Mouse (Mus musculus) adrenal gland, postnatal 10 days (tissue): ENCODE measurements at regions not wholly inside any gene's neighbourhood (a gene's known extent, or its start where the extent isn't known, plus 50 kb on each side); places are given as distances from the start of the nearest gene placed in this dataset.
A peak's percentile ranks its signal among the peaks of the same experiment; 100 is the strongest.

Source experiments
- DNase-seq: peaks from one replicate; pipeline ENCODE4 v3.0.0; 2021; ENCODE audit warnings: mixed read lengths

DNA sequence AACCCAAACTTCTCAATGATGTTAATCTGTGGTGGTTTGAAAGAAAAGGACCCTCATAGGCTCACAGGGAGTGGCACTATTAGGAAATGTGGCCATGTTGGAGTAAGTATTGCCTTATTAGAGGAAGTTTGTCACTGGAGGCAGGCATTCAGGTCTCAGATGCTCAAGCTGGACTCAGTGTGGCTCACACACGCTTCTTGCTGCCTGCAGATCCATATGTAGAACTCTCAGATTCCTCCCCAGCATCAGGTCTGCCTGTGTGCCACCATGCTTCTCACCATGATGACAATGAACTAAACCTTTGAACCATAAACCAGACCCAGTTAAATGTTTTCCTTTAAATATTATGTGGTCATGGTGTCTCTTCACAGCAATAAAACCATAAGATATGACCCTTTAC lies 104.7 kb upstream of the Tbl1xr1 start:
- DNase-seq, result no peak

DNA sequence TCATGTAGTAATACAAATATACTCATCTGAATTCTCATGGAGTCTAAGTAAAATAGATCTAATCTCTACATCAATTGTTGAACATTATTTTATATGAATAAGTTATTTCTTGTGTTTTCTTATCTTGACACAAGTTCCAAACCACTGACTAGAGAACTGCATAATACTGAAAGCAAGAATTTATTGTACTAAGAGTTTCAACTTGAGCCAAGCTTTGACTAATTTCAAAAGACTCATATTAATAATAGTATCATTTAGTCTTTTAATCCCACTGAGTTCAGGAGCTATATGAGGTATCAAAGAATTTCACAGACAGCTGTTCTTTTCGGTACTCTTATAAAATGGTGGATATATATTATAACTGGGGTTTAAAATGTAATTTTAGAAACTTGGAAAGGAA lies 103.3 kb upstream of the Tbl1xr1 start:
- DNase-seq, result no peak

DNA sequence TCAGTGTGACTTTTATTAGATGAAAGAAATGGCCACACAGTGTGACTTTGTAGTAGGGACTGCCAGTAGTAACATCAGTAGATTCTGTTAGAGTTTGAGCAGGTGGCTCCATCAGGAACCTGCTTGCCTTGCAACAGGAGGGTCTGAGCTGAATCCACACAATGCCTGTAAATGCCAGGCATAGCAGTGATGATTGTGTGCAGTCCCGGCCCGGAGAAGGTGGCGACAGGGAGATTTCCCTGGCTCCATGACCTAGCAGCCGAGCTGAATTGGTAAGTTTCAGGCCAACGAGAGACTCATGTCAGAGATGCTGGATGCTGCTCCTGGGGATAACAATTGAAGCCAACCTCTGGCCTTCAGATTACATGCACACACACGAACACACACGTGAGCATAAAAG lies 102.8 kb upstream of the Tbl1xr1 start:
- no peak for DNase-seq

DNA sequence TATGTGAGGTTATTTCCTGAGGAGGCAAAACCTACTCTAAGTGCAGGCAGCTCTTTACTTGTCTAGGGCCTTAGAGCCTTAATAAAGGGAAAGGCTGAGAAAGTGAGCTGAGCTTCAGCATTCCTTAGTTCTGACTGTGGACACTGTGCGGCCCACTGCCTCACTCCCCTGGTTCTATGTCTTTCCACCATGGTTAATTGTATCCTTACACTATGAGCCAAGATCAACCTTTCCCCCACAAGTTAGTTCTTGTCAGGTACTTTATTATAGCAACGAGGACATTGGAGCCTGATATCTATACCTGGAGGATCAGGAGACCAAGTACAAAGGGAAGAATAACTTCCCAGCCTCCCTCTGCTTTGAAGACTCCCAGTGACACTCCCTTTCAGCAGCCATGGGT lies 101.7 kb upstream of the Tbl1xr1 start:
- DNase-seq, result no peak

DNA sequence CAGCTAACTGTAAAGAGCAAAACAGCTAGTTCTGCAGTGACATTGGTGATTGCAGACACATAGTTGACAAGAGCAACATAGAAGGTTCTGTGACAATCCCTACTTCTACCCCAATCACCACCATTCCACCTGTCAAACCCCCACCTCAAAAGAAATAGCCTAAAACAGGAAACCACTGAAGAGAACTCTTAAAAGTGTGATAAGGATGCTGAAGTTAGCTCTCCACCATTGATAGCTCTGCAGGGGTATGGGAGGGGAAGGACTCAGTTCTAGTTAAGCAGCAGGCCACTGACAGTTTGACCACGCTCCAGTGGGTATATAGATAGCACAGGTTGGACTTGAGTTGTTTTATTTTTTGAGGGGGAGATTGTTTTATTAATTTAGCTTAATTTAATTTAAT lies 98.7 kb upstream of the Tbl1xr1 start:
- no peak for DNase-seq

DNA sequence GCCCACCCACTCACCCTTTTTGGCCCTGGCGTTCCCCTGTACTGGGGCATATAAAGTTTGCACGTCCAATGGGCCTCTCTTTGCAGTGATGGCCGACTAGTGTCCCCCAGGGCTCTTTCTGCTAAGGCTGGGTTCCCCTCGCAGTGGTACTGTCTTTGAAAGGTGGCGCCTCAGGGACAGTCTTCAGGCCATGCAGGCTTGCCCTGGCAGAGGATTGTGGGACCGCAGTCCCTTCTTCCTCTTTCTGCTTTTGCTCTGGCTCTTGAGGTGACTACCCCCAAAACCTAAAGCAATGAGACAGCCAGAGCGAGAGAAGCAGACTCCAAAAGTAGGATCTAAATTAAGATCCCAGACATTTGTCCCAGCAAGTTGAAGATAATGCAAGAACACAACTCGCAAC lies 93.5 kb upstream of the Tbl1xr1 start:
- no peak for DNase-seq

DNA sequence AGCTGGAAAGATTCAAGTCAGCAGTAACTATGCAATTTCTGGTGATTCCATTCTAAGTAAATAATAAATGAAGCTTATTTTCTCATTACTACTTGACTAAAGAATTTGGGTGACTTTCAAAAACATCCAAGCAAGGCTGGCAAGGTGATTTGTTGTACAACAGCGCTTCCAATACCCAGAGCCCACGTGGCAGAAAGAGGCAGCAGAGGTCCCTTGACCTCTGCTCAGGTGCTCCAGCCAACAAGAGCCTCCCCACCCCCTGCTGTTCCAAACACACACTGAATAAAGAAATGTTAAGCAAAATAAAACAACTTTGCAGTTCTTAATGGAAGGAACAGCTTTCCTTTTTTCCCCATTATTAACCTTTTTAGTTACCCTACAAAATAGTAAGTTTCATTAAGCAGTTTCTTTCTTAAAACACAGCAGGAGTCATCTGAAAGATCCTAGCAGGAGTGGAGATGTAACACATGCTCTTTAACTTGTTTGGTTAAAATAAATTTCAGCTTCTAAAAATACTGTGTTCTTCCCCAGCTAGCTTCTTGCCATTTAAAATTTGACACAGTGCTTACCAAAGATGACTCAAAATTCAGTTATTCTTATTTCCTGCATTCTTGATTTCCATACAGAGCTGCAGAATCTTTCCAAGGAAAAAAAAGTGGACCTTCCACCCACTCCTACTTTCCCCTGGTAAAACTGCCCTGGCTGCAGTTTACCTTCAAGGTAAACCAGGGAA lies 92.3 kb upstream of the Tbl1xr1 start:
- DNase-seq, result no peak

DNA sequence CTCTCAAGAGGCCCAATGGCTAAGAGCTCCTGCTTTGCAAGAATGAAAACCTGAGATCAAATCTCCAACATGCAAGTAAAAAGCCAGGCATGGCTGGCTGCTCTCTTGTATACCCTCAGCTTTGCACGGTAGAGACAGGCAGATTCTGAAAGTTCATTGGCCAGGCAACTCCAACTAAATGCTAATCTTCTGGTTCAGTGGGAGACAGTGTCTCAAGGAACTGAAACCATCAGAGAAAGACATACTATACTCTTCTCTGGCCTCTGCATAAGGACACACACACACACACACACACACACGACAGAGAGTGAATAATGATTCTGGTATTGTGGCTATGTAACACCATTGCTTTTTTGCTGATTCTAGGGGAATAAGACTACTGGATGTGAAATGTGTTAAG lies 91.6 kb upstream of the Tbl1xr1 start:
- no peak for DNase-seq

DNA sequence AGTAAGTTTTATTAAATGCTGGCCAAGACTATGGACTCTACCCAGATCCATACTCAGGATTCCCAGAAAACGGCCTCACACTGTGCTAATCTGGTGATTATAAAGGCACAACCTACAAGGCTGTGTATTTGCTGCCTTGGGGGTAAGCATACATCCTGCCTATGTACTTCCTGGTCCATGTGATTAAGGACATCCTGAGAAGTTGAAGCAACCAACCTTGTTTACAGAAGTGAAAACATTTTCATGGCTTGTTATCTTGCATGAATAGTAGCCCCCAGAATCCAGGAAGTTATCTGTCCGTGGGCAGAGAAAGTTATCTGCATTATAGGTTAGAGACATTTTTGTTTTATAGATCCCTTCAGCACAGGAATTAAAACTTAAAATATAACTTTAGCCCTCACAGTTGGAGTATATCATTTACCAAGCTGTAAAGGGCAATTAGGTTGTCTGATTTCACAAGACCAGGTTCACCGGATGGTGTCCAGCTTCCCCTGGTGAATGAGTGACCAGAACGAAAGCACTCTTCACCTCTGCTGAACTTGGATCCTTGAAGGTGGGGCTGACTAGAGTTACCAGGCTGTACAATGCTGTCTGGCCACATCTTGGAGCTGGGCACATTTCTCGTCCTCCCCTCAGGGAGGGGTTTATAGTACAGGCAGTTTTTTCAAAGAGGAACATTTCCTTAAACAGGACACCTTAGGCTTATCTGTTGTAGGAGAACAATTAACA lies 90.1 kb upstream of the Tbl1xr1 start:
- peak; percentile 33 for DNase-seq

DNA sequence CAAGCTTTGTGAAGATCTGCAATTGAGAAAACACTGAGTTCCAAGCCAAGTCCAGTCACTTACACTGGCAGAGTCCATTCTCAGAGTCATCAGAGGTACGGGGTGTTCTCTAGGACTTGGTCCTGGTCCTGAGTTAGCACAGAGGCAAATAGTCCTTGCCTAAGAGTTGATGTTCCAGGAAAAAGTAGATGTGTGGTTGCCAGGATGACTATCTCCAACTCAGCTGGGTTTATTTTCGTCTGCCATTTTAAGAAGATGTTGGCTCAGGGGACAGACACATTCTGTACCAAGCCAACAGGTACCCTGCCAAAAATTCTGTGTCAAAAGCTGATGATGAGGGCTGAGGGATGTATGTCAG lies 89.6 kb upstream of the Tbl1xr1 start:
- DNase-seq, result no peak

DNA sequence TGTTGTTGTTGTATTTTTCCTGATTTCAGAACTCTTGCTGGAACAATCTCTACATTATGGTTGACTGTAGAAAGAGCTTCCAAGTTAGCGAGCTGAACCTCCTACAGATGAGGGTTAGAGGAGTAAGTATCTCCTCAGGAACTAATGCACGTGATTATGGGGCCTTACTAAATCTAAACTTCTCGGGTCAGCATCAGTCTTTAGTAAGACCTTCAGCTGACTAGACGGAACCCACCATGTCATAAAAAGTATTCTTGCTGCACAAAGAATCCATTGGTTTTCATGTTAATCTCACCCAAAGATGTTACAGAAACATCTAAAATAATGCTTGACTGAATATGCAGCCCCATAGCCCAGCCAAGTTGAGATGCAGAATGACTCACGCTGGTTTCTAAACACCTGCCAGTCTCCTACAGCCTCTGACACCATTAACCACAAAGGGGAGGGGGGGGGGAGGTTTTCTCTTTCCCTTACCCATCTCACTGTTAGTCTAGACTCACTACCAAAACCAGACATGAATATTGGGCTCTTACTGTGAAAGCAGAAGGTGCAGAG lies 88.9 kb upstream of the Tbl1xr1 start:
- no peak for DNase-seq

DNA sequence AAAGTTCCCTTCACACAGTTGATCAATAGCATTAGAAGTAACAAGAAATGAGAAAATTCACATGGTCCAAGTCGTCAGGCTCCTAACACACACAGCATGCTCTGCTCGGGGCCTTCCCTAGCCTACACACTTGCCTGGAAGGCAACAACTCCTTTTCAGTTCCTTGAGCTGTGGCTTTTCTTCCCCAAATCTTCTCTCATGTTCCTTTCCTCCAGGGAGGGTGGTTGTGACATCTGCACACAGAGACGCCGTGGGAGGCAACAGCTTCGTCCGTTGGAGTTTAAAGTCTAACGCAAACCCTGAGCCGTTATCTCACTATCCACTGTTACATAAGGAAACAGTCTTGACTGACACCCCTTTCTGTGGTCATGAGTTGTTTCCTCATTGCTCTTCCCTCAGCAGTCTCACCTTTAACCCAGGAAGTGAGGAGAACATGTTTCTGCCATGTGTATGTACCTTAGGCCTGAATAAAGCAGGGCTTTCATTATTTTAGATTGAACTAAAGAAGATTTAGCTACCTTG lies 88.4 kb upstream of the Tbl1xr1 start:
- DNase-seq, result peak; percentile 42

DNA sequence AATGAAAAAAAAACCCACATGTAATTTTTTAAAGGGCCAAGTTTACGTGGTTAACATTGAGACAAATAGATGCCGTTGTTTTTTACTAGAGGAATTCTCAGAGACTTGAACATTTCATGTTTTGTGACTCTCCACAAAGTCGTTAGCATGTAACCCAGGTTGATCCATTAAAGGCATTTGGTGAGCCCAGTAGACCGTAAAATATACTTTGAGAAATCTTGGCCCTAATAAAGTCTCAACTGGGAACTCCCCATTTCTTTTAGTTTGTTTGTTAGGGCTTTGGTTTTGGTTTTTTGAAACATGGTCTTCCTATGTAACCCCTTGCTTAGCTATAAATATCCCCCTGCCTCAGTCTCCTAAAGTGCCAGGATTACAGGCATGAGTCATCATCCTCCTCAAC lies 85.9 kb upstream of the Tbl1xr1 start:
- DNase-seq, result no peak

DNA sequence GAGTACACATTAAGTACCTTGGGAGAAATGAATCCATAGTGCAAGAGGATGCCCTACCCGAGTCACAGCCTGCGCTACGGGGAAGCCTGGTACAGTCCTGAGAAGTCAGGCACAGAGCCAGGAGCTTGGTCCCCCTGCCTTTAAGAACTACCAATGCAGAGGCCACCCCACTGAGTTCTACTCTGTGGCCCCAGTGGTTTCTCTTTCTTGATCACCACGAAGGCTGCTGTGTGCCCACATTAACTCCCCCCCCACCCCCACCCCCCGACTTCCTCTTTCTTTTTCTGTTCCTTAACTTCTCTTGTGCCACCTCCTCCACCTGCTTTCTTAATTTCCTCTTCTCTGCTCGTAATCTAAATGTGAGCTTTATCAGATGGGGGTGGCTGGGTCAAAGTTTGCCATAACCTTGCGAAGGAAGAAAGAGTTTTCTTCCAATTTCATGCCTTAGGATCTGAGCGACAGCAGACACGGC lies 84.7 kb upstream of the Tbl1xr1 start:
- DNase-seq, result no peak

DNA sequence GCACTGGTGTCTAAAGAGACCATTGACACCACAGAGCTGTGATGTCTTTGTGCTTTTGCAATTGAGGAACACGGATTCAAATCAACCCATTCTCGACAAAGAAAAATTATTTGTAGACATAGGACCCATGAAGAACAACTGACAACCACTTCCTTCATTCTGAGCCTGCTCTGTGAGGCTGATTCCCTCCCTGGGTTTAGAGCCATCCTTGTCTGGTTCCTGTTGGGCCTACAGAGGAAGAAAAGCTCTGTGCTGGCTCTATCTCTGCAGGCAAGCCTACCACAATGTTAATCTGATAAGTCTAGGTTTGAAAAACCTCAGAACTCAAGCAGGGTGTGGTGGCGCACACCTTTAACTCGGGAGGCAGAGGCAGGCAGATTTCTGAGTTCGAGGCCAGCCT lies 84.2 kb upstream of the Tbl1xr1 start:
- no peak for DNase-seq

DNA sequence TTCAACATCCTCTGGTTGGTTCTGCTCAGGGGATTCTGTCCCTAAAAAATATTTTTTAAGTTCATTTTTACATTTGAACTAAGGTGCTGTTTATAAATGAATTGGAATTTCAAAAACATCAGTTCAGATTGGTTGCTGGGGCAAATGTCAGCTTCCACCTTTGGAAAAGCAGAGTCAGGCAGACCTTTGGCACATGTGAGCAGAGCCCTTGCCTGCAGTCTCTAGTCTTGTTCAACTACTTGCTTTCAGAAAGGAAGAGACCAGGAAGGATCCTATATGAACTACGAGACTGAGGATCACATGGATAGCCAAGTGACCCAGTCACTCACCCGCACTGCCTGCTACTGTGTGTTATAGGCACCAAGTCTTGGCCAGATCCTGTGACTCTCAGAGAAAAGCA lies 82.5 kb upstream of the Tbl1xr1 start:
- peak; percentile 19 for DNase-seq

DNA sequence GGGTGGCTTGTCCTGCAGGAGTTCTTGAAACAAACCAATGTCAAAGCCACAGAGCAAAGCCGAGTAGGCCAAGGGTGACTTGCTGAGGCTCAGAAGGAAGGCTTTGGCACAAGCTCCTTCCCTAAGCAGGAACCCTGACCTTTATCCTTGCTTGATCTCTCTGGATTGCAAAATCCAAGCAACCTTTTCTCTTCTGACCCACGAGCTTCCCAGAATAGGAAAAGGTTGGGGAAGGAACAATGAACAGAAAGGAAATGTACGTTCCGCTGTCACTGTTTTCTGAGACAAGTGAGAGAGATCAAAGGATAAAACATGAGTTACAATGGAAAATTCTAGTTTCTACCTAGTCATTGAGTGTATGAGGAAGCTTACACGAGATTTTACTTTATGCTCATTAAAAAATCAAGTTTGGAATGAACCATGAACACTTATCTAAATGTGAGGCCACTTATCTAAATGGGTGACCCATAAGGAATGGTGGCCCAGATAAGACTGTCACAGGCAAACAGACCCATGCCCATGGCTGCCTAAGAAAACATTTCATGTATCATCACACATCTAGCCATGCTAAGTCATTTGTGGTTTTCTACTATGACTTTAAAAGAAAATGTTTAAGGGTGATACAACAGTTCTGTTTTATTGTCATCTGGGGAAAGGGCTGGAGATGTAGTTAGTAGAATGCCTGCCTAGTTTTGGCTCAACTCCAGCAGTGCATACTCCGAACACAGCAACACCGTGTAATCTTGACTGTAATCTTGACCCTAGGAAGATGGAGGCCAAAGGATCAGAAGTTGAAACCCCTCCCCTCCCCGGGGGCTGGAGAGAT lies 80.7 kb upstream of the Tbl1xr1 start:
- DNase-seq, result peak; percentile 70

DNA sequence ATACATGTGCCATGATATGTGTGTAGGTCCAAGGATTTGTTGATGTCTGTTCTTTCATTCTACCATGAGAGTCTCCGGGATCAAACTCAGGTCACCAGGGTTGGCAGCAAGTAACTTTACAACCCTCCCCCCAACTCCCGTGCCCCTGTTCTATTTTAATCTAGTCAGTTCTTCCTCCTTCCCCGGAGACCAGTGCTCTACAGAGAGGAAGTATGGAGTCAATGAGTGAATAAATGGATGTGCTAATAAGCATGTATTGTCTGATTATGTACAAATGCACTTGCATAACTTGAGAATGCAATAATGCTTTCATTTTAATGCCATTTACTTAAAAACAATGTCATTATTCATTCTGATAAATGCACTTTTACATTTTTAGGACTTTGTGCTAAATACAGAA lies 79.1 kb upstream of the Tbl1xr1 start:
- no peak for DNase-seq

DNA sequence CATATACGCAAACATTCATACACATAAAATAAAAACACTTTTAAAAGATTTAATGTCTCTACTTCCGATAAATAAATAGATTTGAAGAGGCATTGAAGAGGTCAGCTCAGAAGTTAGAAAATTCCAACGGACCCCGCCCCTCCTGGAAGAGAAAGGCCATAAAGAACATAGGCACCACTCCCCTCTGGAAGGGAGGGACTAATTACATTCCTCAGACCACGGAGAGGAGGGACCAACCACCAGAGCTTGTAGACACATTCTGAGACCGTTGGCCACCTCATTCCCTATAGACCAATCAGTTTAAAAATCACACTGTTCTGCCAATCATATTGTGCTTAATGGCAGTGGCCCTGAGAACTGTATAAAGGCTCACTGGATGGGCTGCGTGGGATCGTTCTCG lies 71.0 kb upstream of the Tbl1xr1 start:
- no peak for DNase-seq

DNA sequence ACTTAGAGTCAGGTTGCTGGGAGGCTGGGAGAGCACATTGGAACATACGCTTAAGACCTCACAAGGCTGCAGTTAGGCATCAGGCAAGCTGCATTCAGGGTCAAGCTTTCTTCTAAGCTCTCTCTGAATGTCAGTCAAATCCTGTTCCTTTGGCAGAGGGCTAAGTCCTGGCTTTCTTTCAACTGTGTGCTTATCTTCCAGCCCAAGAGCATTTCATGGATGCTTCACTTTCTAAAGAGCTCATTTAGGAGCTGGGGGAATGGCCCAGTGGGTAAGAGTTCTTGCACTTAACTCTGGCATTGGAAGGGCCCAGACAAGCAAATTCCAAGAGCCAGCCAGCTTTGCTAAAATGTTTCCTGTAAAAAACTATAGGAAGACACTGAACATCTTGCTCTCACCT lies 70.3 kb upstream of the Tbl1xr1 start:
- DNase-seq, result peak; percentile 56

DNA sequence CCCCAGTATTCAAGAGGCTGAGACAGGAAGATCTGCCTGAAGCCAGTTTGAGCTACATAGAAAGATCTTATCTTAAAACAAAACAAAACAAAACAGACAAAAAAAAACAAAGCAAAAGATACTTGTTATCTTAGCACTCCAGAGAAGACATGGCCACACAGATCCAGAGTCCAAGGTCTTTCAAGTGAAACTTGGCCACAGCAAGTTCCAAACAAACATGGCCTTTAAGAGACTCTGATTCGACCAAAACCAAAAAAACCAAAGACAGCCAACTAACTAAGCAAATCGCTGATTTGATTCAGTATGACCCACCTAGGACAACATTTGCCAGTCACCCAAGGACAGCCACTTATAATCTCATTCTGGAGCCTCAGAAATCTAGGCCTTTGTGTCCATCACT lies 69.8 kb upstream of the Tbl1xr1 start:
- DNase-seq, result no peak

DNA sequence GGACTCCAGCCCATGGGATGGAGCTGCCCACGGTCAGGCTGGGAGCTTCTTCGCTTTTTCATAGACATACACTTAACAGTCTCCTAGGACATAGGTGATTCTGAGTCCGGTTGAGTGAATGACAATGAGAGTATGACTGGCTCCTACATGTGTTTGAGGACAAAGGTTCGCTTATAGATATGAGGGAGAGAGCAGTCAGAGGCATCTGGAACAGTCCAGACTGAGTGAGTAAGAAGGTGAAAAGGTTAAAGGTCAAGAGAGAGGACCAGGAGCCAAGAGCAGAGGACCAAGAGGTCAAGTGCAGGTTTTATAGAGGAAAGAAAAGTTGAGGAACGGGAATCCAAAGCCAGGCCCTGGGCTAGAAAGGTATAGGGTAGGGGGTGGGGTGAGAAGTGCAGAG lies 68.7 kb upstream of the Tbl1xr1 start:
- DNase-seq, result no peak

DNA sequence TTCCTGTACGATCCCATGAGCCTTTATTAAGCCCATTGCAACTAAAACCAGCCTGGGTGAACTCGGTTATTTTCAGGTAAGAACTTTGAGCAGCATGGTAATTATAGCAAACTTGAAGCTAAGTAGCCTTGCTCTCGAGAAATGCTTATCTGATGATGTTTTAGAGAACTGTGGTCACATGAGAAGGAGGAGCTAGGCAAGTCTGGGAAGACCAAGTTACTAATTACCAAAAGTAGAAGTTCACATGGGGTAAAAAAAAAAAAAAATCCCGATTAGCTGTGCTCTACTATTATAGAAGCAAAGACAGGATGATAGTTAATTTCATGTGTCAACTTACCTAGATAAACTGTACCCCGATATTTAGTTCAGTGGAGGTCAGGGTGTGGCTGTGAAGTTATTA lies 68.0 kb upstream of the Tbl1xr1 start:
- DNase-seq, result no peak
